Mouse (Mus musculus) left cerebral cortex, postnatal 36 days (tissue): Measurements from ENCODE around the gene Dna2. TPM values are rescaled to one million over a fixed set of nuclear protein-coding genes. Genes with fewer than 3 reads are reported as not detected.
"Not testable (repeated sequence)": the region's sequence is repeated elsewhere in the genome, so short reads cannot be mapped to it uniquely, and the experiment has no call there.

Source experiments
- DNase-seq, 2 experiments: peaks; one replicate each; pipeline ENCODE4 v3.0.0; 2021 to 2022; ENCODE audit warnings: low spot score in 2 of 2, mixed read lengths in 1 of 2
- intact Hi-C: fragments of 180-260 bp; cut with DNase I; formaldehyde crosslinking; loops from one replicate; pipeline ENCODE4 v1.15.1; 2025
- total RNA-seq, 2 experiments: library from RNA; stranded (reverse); gene quantifications; 2 replicates each; pipeline ENCODE4 v1.2.3; 2021

Gene Dna2
- 1 to 10 TPM; 1.5 to 2.7 TPM for total RNA-seq

DNA sequence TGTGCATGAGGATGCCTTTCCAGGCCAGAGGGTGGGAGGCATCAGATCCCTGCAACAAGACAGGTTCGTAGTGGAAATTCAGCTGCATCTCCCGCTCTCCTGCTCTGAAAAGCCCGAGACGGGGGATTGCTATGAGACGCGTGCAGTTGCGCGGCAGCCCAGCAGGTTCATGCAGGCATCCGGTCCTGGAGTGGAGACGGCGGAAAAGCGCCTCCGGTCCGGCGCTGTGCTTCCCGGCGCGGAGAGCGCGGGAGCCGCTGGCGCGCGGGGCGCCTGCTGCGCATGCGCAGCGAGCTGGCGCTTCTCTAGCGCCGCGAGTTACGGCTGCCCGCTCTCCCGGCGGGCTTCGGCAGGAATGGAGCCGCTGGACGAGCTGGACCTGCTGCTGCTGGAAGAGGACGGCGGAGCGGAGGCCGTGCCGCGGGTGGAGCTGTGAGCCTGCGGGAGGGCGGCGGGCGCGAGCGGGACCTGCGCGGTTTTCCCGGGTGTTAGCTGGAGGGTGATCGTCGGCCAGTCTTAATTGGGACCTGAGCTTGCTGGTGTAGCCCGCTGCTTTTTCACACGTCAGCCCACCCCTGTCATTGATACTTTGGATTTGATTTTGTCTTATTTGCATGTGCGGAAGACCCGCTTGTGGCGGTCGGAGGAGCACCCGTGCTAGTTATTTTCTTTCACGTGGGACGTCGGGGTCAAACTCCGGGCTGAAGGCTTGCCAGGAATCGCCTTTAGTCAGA, at the start of gene Dna2:
TSS of gene Dna2 (plus strand) at position 289 of the 734 bp plus-strand sequence.
- intact Hi-C loops: no loop called here
- peak; percentile 73 to 83 for DNase-seq

- no peak for DNase-seq
- intact Hi-C loops: loop anchor here (10.0 kb wide), 1 partner anchor 167 kb away; the partner anchor contains the start of gene Pbld1
Measured at GRCm38 (mm10) chr10:62897437-62897836, 49.4 kb upstream of the Dna2 start.

DNA sequence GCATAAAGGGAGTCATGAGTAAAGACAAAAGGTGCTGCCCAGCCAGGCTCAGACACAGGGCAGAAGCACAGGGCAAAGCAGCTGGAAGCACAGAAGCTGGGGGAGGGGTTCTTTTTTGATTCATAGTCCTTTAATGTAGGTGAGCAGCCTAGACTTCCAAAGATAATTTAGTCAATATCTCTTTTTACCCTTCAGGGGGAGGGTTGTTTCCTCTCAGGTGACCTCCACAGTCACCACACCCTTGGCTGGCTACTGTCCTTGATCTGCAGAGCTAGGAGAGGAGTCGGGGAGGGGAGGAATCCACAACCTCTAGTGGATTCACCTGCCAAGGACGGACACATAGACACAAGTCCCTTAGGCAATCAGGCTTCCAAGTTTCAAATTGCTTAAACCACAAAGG, 48.8 kb upstream of the Dna2 start:
- DNase-seq: no peak
- intact Hi-C loops: loop anchor here (10.0 kb wide), 1 partner anchor 167 kb away; the partner anchor contains the start of gene Pbld1

- DNase-seq: no peak
- intact Hi-C loops: no loop called here
Measured at GRCm38 (mm10) chr10:62900144-62900543, 46.7 kb upstream of the Dna2 start.

DNA sequence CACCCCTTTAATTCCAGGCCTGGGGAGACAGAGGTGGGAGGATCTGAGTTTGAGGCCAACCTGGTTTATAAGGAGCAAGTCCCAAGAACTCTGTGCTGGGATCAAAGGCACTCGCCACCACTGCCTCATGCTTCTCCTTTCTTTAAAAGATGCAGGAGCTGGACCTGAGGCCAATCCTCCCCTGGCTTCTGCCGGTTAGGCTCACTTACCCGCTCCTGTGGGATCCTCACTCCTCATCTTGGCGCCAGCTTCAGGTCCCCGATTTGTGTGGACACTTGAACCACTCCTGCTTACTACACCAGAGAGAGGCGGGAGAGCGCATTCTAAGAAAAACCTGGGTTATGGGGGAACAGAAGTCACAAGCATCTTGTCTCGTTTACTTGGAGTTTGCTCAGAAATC, 45.0 kb upstream of the Dna2 start:
- no peak for DNase-seq
- intact Hi-C loops: no loop called here

DNA sequence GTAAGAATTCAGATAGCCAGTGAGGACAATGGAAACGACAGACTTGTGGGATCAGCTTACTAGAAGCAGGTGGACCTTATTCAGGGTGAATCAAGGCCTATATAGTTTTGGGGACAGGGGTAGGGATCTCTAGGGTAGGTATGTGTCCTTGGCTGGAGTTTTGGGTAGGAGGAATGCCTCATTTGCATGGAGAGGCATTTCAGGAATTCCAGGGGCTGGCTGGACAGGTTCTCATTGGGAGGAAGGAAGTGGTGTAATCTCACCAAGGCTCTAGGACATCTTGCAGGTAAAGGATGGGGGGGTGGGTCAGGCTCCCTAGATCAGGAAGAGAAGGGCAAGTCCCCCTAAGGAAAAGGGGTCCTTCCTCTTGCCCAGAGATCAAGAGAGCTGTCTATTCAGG, 44.0 kb upstream of the Dna2 start:
- intact Hi-C loops: no loop called here

DNA sequence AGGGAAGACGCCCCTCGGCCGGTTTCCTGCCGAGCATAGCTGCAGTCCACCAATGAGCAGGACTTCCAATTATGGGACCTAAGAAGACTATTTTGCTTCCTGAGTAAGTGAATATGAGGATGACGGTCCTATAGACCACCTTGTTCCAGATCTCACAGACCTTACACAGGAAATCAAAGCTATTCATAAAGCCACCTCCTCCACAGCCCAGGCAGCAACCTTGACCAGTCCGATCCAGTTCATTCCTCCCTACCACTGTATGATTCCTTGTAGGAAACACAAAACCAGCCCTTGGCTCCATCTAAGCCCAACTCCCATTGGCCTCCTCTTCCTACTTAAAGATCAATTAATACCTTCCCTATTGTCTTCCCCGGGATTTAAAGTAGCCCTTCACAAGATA, 40.5 kb upstream of the Dna2 start:
- intact Hi-C loops: no loop called here
- DNase-seq: no peak

More for the DNA sequence above, 44.0 kb upstream of the Dna2 start:
- no peak for DNase-seq

- DNase-seq, intact Hi-C loops: not testable (repeated sequence)
Measured at GRCm38 (mm10) chr10:62908896-62909295, 37.9 kb upstream of the Dna2 start, which contains the start of gene Tet1. Tet1 (minus strand) TSS chr10:62908996.

DNA sequence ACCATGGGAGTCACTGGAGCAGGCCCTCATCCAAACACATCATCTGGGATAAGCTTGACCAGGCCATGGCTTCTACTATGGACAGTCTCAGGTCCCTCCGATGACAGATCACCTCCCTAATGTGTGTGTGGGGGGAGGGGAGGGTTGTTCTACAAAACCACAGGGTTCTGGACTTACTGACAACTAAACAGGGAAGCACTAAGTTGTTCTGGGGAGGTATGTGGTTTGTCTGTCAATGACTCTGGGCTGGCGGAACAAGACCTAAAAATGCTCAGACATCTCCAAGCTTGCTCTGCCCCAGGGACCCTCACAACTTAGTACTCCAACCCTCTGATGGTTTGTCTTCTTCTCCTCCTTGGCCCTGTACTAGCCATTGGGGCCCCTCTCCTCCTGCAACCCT, 35.7 kb upstream of the Dna2 start:
- intact Hi-C loops: no loop called here

DNA sequence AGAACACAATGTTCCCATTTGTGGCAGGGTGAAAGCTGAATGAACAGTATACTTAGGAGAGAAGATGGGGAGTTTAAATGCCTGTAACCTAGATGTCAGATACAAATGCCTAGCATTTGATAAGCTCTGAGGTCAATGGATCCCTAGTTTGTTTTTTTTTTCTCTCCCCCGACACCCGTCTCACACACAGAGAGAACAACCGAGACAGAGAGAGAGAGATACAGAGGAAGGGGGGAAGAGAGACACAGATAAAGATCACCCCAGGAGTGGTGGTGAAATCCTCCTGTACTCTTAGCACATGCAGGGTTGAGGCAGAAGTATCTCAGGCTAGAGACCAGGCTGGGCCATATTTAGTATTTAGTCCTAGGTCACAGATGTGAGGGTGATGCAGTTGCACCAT, 27.8 kb upstream of the Dna2 start:
- intact Hi-C loops: no loop called here
- no peak for DNase-seq

More for the DNA sequence above, 35.7 kb upstream of the Dna2 start:
- no peak for DNase-seq

DNA sequence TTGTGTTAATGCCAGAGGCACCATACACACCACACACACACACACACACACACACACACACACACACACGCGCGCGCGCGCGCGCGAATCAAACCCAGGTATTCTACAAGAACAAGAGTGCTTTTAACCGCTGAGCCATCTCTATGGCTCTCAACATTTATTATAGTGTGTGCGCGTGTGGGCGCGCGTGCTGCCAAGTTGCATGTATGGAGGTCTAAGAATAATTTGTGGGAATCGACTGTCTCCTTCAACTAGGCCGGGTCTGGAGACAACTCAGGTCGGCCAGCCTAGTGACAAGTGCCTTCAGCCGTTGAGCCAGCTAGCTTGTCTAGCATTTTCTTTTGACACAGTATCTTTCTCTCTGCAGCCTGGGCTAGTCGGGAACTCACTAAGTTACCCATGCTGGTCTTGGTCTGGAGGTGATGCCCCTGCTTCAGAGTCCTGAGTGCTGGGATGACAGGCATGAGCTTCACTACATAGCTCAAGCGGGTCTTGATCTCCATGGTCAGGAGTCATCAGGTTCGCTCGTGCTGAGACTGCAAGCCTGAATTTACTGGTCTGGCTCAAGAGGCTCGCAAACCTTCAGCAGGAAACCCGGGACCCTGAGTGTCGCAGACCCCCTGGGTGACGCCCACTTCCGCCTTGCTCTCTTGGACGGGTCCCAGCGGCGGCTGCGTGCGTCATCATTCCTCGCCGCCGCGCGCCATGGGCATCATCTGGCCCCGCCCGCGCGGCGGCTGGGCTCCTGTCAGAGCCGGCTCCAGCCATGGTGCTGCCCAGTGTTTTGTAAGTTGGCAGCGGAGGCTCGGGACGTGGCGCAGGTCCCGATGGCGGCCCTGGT, 26.7 kb upstream of the Dna2 start, which contains the start of gene Slc25a16:
TSS of gene Slc25a16 (plus strand) at position 709 of the 841 bp plus-strand sequence.
- intact Hi-C loops: loop anchor here (2.0 to 5.0 kb wide), 2 partner anchors 58 to 127 kb away; partner anchors contain the start of gene Ccar1

GRCm38 (mm10) chr10:62920766-62921156, 26.1 kb upstream of the Dna2 start:
- DNase-seq: no peak
- intact Hi-C loops: loop anchor here (2.0 to 5.0 kb wide), 2 partner anchors 58 to 128 kb away; partner anchors contain the start of gene Ccar1

More for the DNA sequence above, 26.7 kb upstream of the Dna2 start, which contains the start of gene Slc25a16:
- peak; percentile 92 to 95 for DNase-seq

- no peak for DNase-seq
- intact Hi-C loops: loop anchor here (5.0 kb wide), 1 partner anchor 62 kb away; no protein-coding TSS in a partner anchor
Measured at GRCm38 (mm10) chr10:62924096-62924635, 22.7 kb upstream of the Dna2 start.

- no peak for DNase-seq
- intact Hi-C loops: no loop called here
Measured at GRCm38 (mm10) chr10:62932381-62932780, 14.4 kb upstream of the Dna2 start.

DNA sequence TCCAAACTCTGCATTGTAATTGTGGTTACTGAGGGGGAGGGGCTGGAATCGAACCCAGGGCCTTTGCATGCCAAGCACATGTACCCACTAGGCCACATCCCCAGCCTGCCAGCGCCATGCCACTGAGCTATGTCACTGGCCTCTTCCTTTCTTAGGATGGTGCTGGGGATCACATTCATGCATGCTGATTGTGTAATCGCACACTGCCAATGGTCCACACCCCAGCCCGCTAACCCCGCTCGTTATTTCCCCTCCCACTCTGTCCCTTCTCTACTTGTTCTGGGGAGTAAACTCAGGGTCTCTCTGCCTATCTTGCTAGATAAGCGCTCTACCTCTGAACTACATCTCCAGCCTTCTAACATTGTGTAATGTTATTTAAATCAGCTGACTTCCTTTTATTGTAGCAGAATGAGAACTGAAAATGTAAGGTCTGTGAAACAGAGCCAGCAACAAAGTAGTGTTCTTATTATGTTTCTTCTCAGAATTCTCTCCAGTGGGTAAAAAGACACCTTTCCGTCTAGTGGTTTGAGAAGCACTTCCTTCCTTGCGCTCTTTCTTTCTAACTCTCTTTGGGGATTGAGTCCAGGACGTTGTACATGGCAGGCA, 1.7 kb upstream of the Dna2 start:
- no peak for DNase-seq
- intact Hi-C loops: no loop called here

- intact Hi-C loops: no loop called here
- DNase-seq: no peak
Measured at GRCm38 (mm10) chr10:62948551-62948950, 1.7 kb downstream of the Dna2 start.

DNA sequence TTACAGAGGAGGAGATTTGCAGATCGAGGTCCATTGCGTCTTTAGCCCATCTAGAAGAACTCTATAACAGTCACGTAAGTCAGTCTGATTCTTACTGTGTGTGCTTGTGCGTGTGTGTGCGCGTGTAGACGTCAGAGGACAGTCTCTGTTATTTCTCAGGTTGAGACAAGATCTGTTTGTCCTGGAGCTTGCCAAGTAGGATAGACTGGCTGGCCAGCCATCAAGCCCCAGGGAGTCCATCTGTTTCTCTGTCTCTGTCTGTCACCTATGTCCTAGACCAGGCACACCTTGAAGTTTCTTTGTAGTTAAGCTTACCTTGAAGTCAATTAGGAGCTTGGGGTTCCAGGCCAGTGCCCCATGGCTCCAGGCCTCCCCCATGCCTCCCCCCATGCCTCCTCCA, 17.1 kb downstream of the Dna2 start:
- DNase-seq: no peak
- intact Hi-C loops: no loop called here

DNA sequence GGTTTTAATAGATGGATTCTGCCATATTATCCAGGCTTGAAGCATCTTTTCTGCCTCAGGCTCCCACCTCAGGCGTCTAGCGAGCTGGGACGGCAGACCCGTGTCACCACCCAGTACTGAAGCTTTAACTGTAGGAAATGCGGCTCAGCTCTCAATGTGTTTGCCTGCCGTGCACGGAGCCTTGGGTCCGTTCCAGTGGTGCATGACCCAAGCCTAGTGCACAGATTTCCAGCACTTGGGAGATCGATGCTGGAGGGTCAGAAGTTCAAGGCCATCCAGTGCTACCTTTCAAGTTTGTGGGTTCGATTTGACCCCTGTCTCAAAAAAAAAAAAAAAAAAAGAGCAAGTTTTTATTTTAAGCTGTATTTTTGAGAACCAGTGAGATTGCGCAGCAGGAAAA, 19.0 kb downstream of the Dna2 start:
- DNase-seq: no peak
- intact Hi-C loops: no loop called here

GRCm38 (mm10) chr10:62966291-62966690, 19.5 kb downstream of the Dna2 start:
- DNase-seq: no peak
- intact Hi-C loops: no loop called here

DNA sequence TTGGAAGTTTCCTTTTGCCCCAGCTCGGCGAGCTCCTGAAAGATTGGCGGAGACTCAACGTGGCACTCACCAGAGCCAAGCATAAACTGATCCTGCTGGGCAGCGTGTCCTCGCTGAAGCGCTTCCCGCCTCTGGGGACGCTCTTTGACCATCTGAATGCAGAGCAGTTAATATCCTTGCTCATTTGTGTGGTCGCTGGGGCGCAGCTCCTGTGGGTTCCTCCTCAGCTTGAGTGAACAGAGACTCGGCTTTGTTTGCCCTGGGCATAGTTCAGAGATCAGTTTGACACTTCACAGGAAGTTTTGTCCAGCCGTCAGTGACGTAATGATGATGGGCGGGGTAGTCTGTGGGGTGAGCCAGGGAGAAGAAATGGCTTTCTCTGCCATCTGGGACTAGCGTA, 25.0 kb downstream of the Dna2 start:
- DNase-seq: no peak
- intact Hi-C loops: no loop called here
